Mouse (Mus musculus) myocyte (in vitro differentiated cells): ENCODE data around the gene Dnmt3l. TPM values are rescaled to one million over a fixed set of nuclear protein-coding genes. Genes with fewer than 3 reads are reported as not detected.
A peak's percentile ranks its signal among the peaks of the same experiment; 100 is the strongest.

Source experiments
- H3K27me3 ChIP-seq: one replicate; pipeline ENCODE4 v1.6.1; 2011; ENCODE audit not compliant: control insufficient read depth, insufficient read depth, insufficient read length
- H3K36me3 ChIP-seq: one replicate; pipeline ENCODE4 v1.6.1; 2011; ENCODE audit not compliant: control insufficient read depth, insufficient read depth
- H3K4me2 ChIP-seq: one replicate; pipeline ENCODE4 v1.6.1; 2011; ENCODE audit warnings: low read depth, control low read depth
- H3K4me3 ChIP-seq: one replicate; pipeline ENCODE4 v1.5.1; 2011; ENCODE audit warnings: mild to moderate bottlenecking, control low read depth, moderate library complexity
- H3K79me2 ChIP-seq: one replicate; pipeline ENCODE4 v1.6.1; 2011; ENCODE audit not compliant: control insufficient read depth, insufficient read depth
- H3ac ChIP-seq: one replicate; pipeline ENCODE4 v1.6.1; 2011; ENCODE audit not compliant: control insufficient read depth, insufficient read length
- CEBPB ChIP-seq: IDR thresholded peaks from 2 replicates; pipeline ENCODE4 v1.6.1; 2011; ENCODE audit warnings: mild to moderate bottlenecking, moderate library complexity; ENCODE audit not compliant: poor library complexity, insufficient read depth, severe bottlenecking
- E2F4 ChIP-seq: IDR thresholded peaks from one replicate; pipeline ENCODE4 v1.6.1; 2011; ENCODE audit warnings: mild to moderate bottlenecking, control low read depth, moderate library complexity; ENCODE audit not compliant: insufficient read depth
- MAX ChIP-seq: IDR thresholded peaks from one replicate; pipeline ENCODE4 v1.6.1; 2011; ENCODE audit warnings: low read depth, mild to moderate bottlenecking, control low read depth
- MYOD1 ChIP-seq, 3 experiments: IDR thresholded peaks; one replicate each; pipeline ENCODE4 v1.6.1; 2011; ENCODE audit warnings: control low read depth in 2 of 3, low read depth in 2 of 3, mild to moderate bottlenecking in 2 of 3, moderate library complexity in 1 of 3; ENCODE audit not compliant: insufficient read length in 2 of 3, control insufficient read depth in 1 of 3
- MYOG ChIP-seq, 3 experiments: IDR thresholded peaks; one replicate each; pipeline ENCODE4 v1.6.1; 2011; ENCODE audit warnings: control low read depth in 2 of 3, low read depth in 2 of 3, mild to moderate bottlenecking in 2 of 3; ENCODE audit not compliant: insufficient read length in 2 of 3, control insufficient read depth in 1 of 3, insufficient read depth in 1 of 3
- POLR2A ChIP-seq: IDR thresholded peaks from one replicate; pipeline ENCODE4 v1.6.1; 2011; ENCODE audit warnings: low read depth, mild to moderate bottlenecking, control low read depth, moderate library complexity; ENCODE audit not compliant: insufficient read length
- POLR2AphosphoS2 ChIP-seq: IDR thresholded peaks from one replicate; pipeline ENCODE4 v1.6.1; 2011; ENCODE audit warnings: low read depth, control low read depth; ENCODE audit not compliant: insufficient read length
- REST ChIP-seq: IDR thresholded peaks from one replicate; pipeline ENCODE4 v1.6.1; 2011; ENCODE audit warnings: mild to moderate bottlenecking, control low read depth, moderate library complexity; ENCODE audit not compliant: insufficient read depth, insufficient read length
- SRF ChIP-seq: IDR thresholded peaks from one replicate; pipeline ENCODE4 v1.6.1; 2011; ENCODE audit warnings: low read depth; ENCODE audit not compliant: control insufficient read depth, insufficient read length
- TCF12 ChIP-seq: IDR thresholded peaks from one replicate; pipeline ENCODE4 v1.6.1; 2011; ENCODE audit warnings: mild to moderate bottlenecking, control low read depth; ENCODE audit not compliant: poor library complexity, insufficient read depth, severe bottlenecking
- TCF3 ChIP-seq: IDR thresholded peaks from one replicate; pipeline ENCODE4 v1.6.1; 2011; ENCODE audit warnings: low read depth, control low read depth; ENCODE audit not compliant: insufficient read length
- USF1 ChIP-seq: IDR thresholded peaks from one replicate; pipeline ENCODE4 v1.6.1; 2011; ENCODE audit warnings: low read depth, mild to moderate bottlenecking, control low read depth, moderate library complexity
- polyA plus RNA-seq: library from polyadenylated mRNA; unstranded; fragments of >200 nt; fragmentation: generic; extraction: Trizol; gene quantifications from one replicate; pipeline ENCODE4 v1.2.1, GENCODE M21; 2012; ENCODE audit warnings: missing spikeins

Dnmt3l gene
- polyA plus RNA-seq, 1 experiment: 1.1 TPM

GRCm38 (mm10) chr10:78049519-78050035, 7.8 kb downstream of the Dnmt3l start:
- Histone ChIP-seq H3K27me3 (peaks cover 52% of the 10 kb centered on the region), H3ac (no peak overlapping the region), H3K4me2 (no peak overlapping the region), H3K36me3 (no peaks in the 10 kb centered on the region), H3K79me2 (no peaks in the 10 kb centered on the region), H3K4me3 (no peak overlapping the region)
- TF ChIP-seq SRF (no peak), MAX (no peak)

DNA sequence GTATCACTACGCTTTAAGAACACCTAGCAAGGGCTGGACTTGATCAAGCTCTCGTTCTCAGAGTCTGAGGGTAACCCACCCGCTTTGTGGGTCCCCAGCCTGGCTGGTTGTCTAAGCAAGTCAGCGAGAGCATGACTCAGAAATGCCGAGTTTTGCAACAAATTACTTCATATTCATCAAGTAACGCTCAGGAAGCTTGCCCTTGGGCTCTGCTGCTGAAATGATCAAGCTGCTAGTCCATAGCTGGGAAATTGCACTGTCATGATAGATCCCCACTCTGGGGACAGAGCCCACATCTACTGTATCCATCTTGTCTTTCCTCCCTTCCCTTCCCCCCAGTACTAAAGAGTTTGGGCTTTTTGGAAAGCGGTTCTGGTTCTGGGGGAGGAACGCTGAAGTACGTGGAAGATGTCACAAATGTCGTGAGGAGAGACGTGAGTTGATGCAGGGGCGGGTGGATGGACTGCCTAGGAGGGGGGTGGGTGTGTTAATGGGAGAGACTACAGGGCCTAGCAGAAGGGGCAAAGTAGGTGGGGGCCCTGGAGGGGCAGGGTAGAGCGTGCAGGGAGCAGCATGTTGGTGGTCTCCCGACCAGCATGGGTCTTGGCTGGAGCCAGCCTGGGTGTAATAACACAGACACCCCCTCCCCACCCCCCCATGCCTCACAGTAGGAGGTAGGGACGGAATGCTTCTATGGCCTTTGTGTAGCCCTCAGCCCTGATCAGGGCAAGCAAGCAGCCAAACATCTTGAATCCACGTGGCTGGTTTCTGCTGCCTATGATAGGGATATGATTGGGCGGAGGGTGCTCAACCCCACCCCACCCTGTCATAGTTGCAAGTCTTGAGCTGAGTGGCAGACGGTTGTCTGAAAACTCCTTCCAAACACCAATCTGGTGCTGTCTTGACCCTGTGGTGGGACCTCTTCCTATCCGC, 13.2 kb downstream of the Dnmt3l start:
- no peaks in the 10 kb centered on the region for H3K36me3 ChIP-seq
- no peak overlapping the region for H3K4me3 ChIP-seq
- no peak overlapping the region for H3K4me2 ChIP-seq
- H3K27me3 ChIP-seq: peaks cover 37% of the 10 kb centered on the region
- TF ChIP-seq SRF (no peak), CEBPB (peak; percentile 38; the same call in 1 of the 2 replicates)
- no peaks in the 10 kb centered on the region for H3K79me2 ChIP-seq
- no peak overlapping the region for H3ac ChIP-seq

- Histone ChIP-seq H3K4me3 (no peak overlapping the region), H3K79me2 (no peaks in the 10 kb centered on the region), H3K36me3 (no peaks in the 10 kb centered on the region), H3K4me2 (no peak overlapping the region), H3ac (no peak overlapping the region), H3K27me3 (peaks cover 27% of the 10 kb centered on the region)
- TF ChIP-seq MYOD1 (IDR thresholded peaks at IDR 0.05; ENCODE audit: control insufficient read depth in 1 of 3, insufficient read length in 2 of 3, low read depth in 2 of 3) (no peak), POLR2AphosphoS2 (no peak), MAX (no peak), TCF12 (no peak), MYOG (IDR thresholded peaks at IDR 0.05; ENCODE audit: control insufficient read depth in 1 of 3, insufficient read depth in 1 of 3, insufficient read length in 2 of 3, low read depth in 2 of 3) (no peak), USF1 (no peak), REST (no peak), CEBPB (no peak), TCF3 (no peak), POLR2A (no peak), SRF (no peak), E2F4 (no peak)
These were observed 15.3 kb downstream of the Dnmt3l start for GRCm38 (mm10) chr10:78057056-78057455.

DNA sequence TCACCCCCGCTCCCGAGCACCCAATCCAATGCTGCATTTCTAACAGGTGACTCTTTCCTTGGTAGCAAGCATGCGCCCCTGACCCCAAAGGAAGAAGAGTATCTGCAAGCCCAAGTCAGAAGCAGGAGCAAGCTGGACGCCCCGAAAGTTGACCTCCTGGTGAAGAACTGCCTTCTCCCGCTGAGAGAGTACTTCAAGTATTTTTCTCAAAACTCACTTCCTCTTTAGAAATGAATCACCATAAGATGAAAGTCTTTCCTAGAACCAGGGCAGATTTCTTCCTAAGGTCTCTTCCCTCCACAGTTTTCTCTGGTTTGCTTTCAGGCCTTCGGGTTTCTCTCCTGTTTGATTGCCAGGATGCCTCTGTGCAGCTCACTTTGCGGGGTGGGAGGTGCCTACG, 21.4 kb downstream of the Dnmt3l start:
- Histone ChIP-seq H3K36me3 (no peaks in the 10 kb centered on the region), H3K4me3 (no peak overlapping the region), H3ac (no peak overlapping the region), H3K4me2 (no peak overlapping the region), H3K27me3 (peaks cover 38% of the 10 kb centered on the region), H3K79me2 (no peaks in the 10 kb centered on the region)
- TF ChIP-seq REST: no peak
- TF ChIP-seq USF1: no peak
- no peak for TF ChIP-seq MAX

DNA sequence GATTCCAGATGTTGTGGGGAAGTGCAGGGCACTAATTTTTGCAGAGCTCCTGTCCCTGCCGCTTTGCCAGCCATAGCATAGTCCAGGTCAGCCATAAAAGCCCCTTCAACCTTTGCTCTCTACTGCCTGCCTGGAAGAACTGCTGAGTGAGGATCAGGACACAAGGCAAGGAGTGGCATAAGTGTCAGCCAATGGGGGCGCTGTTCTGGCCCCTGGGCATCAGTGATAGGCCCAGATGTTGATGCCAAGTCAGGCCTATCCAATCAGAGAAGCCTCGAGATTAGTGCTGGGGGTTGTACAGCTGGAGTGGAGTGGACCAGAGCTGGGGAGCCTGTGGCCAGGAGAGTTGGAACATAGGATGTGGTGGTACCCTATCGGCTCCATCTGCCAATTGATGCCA, 25.5 kb downstream of the Dnmt3l start:
- H3K4me3 ChIP-seq: no peak overlapping the region
- H3ac ChIP-seq: no peak overlapping the region
- no peaks in the 10 kb centered on the region for H3K36me3 ChIP-seq
- no peak overlapping the region for H3K4me2 ChIP-seq
- H3K79me2 ChIP-seq: no peaks in the 10 kb centered on the region
- H3K27me3 ChIP-seq: peaks cover 46% of the 10 kb centered on the region
- no peak for TF ChIP-seq SRF

DNA sequence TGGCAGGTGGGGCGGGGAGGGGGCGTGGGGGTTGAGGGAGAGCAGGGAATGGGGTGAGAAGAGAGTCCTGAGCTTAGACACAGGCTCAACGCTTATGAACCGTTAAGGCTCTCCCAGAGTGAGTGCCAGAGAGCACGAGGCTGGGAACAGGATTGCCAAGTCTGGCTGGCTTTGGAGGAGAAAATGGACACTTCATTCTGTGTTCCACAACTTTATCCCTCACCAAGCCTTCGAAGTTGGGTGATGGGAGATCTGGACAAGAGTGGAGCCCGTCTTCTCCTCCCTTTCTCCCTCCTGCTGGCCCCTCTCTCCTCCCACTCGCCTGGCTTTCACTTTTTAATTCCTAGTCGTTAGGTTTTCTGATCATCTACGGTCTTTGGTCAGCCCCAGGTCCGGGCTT, 26.8 kb downstream of the Dnmt3l start:
- H3K27me3 ChIP-seq: peaks cover 42% of the 10 kb centered on the region
- peak overlapping the region; percentile 60 for H3K4me2 ChIP-seq
- H3K36me3 ChIP-seq: no peaks in the 10 kb centered on the region
- H3K79me2 ChIP-seq: no peaks in the 10 kb centered on the region
- no peak overlapping the region for H3ac ChIP-seq
- H3K4me3 ChIP-seq: no peak overlapping the region
- TF ChIP-seq SRF (no peak), MYOD1 (IDR thresholded peaks at IDR 0.05; ENCODE audit: control insufficient read depth in 1 of 3, insufficient read length in 2 of 3, low read depth in 2 of 3) (no peak), TCF3 (no peak), CEBPB (no peak), USF1 (no peak), REST (no peak), POLR2AphosphoS2 (no peak), POLR2A (no peak), MYOG (IDR thresholded peaks at IDR 0.05; ENCODE audit: control insufficient read depth in 1 of 3, insufficient read depth in 1 of 3, insufficient read length in 2 of 3, low read depth in 2 of 3) (no peak), MAX (no peak), E2F4 (no peak), TCF12 (no peak)
